Mouse (Mus musculus) megakaryocyte, embryonic 14.5 days (primary cell): ENCODE measurements around the gene Ccdc73. TPM values are rescaled to one million over a fixed set of nuclear protein-coding genes. Genes with fewer than 3 reads are reported as not detected.
"Not testable (repeated sequence)": the region's sequence is repeated elsewhere in the genome, so short reads cannot be mapped to it uniquely, and the experiment has no call there.

Experiments
- H3K27me3 ChIP-seq: replicated peaks from 2 replicates; pipeline ENCODE3; 2012; ENCODE audit warnings: inconsistent platforms
- H3K36me3 ChIP-seq: replicated peaks from 2 replicates; pipeline ENCODE3; 2012; ENCODE audit warnings: low read length, inconsistent platforms, mixed read lengths
- H3K4me1 ChIP-seq: 2 replicates; pipeline ENCODE4 v1.6.1; 2012; ENCODE audit warnings: inconsistent platforms
- H3K4me3 ChIP-seq: replicated peaks from 2 replicates; pipeline ENCODE3; 2012; ENCODE audit warnings: moderate library complexity, mild to moderate bottlenecking, inconsistent platforms
- H3K9me3 ChIP-seq: 2 replicates; pipeline ENCODE4 v1.6.1; 2012; ENCODE audit warnings: inconsistent platforms
- FLI1 ChIP-seq: IDR thresholded peaks from 2 replicates; pipeline ENCODE4 v1.6.1; 2012; ENCODE audit warnings: low read length, inconsistent platforms, mixed read lengths
- GATA1 ChIP-seq: IDR thresholded peaks from 3 replicates; pipeline ENCODE4 v1.6.1; 2012; ENCODE audit warnings: mixed read lengths, low read length, inconsistent platforms, borderline replicate concordance
- polyA plus RNA-seq: library from polyadenylated mRNA; stranded (reverse); fragments of >175 nt; gene quantifications from 2 replicates; pipeline ENCODE4 v1.2.3, GENCODE M21; 2012; ENCODE audit warnings: low replicate concordance; ENCODE audit not compliant: insufficient read depth

Ccdc73 gene
- polyA plus RNA-seq, 1 experiment: not detected

GRCm38 (mm10) chr2:104860426-104860825 is 7.2 kb upstream of the Ccdc73 start:
- Histone ChIP-seq H3K4me1 (no peaks in the 10 kb centered on the region), H3K4me3 (no peak overlapping the region), H3K9me3 (no peaks in the 10 kb centered on the region), H3K27me3 (peaks cover 2% of the 10 kb centered on the region), H3K36me3 (no peaks in the 10 kb centered on the region)
- TF ChIP-seq GATA1 (no peak), FLI1 (no peak)

DNA sequence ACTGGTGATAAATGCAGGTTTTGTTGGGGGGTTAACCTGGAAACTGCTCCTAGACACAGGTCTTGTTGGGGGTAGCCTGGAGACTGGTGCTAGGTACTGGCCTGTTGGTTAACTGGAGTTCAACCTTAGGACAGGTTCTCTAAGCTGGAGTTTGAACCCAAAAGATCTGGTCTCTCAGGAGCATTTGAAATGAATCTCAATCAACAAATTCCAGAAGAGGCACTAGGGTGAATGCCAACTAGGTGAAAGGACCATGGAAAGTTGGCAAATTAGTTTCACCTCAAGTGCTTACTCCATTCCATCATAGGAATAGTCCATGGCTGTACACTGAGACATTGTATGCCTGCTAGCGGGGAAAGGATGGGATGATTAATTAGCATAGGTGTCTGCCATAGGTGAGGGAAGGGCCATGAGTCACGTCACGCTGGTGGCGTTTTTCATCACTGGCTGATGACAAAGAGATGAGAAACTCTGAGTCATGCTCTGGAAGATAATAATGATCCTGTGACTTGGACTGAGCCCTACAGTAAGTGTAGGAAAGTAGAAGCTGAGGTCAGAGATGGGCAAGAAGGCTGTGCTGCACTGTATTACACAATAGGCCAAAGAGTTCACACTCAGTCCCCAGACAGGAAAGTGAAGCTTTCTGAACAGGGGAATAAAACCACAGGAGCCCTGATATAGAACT is 3.3 kb upstream of the Ccdc73 start:
- no peaks in the 10 kb centered on the region for H3K4me1 ChIP-seq
- no peaks in the 10 kb centered on the region for H3K27me3 ChIP-seq
- TF ChIP-seq GATA1 (no peak), FLI1 (no peak)
- no peak overlapping the region for H3K4me3 ChIP-seq
- peaks cover 6% of the 10 kb centered on the region; the same call in 1 of the 2 replicates for H3K9me3 ChIP-seq
- no peaks in the 10 kb centered on the region for H3K36me3 ChIP-seq

DNA sequence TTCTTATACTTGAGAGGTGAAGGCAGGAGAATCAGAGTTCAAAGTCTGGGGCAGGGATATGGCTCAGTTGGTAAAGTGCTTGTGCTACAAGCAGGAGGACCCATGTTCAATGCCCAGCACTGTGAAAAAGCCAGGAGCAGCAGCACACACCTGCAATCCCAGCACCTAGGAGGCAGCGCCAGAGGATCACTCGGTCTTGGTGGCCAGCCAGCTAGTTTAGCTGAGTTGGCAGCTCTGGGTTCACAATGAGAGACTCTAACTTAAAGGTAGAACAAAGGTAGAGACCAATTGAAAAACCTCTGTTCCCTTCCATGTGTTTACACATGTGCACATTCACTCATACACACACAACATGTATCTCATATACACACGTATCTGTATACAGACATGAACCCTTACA is 1.5 kb downstream of the Ccdc73 start:
- no peak for TF ChIP-seq GATA1
- TF ChIP-seq FLI1: no peak
- Histone ChIP-seq H3K9me3 (peaks cover 11% of the 10 kb centered on the region; the same call in 1 of the 2 replicates), H3K36me3 (no peaks in the 10 kb centered on the region), H3K4me1 (no peaks in the 10 kb centered on the region), H3K27me3 (no peaks in the 10 kb centered on the region), H3K4me3 (no peak overlapping the region)

GRCm38 (mm10) chr2:104878794-104879193 is 11.2 kb downstream of the Ccdc73 start:
- H3K4me1 ChIP-seq: no peaks in the 10 kb centered on the region
- TF ChIP-seq GATA1 (no peak), FLI1 (no peak)
- H3K9me3 ChIP-seq: peaks cover 3% of the 10 kb centered on the region
- H3K36me3 ChIP-seq: no peaks in the 10 kb centered on the region
- H3K4me3 ChIP-seq: no peak overlapping the region
- no peaks in the 10 kb centered on the region for H3K27me3 ChIP-seq

DNA sequence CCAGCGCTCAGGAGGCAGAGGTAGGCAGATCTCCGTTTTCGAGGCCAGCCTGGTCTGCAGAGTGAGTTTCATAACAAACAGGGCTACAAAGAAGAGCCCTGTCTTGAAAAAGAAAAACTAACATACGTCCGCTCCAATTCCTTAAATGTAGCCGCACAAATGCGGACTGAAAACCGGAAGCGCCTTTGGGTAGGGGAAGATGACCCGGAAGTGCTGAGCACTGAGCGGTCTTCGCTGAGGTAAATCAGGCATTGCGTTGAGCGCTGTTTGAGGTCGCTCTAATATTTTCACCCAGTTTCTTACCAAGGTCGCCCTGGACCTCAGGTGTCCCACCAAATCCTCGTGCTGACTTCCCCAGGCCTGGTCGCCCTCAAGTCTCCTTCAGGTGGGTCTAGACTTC is 18.5 kb downstream of the Ccdc73 start:
- H3K4me1 ChIP-seq: peaks cover 6% of the 10 kb centered on the region; the same call in 1 of the 2 replicates

DNA sequence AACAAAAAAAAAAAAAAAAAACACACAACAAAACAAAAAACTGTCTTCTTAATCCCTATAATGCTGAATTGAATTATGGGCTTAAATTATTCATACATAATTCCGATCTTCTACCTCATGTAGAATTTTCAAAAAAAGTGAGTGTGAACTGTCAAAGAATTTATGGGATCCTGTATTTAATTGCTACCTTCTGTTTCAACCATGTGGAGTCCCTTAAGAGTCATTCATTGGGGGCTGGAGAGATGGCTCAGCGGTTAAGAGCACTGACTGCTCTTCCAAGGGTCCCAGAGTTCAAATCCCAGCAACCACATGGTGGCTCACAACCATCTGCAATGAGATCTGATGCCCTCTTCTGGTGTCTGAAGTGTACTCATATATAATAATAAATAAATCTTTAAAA is 19.7 kb downstream of the Ccdc73 start:
- H3K4me3 ChIP-seq, H3K36me3 ChIP-seq, H3K9me3 ChIP-seq, H3K4me1 ChIP-seq, H3K27me3 ChIP-seq: not testable (repeated sequence)

More for the DNA sequence above, 18.5 kb downstream of the Ccdc73 start:
- H3K36me3 ChIP-seq: no peaks in the 10 kb centered on the region
- H3K27me3 ChIP-seq: peaks cover 2% of the 10 kb centered on the region
- H3K4me3 ChIP-seq: no peak overlapping the region
- TF ChIP-seq FLI1: no peak
- no peak for TF ChIP-seq GATA1
- H3K9me3 ChIP-seq: peaks cover 3% of the 10 kb centered on the region

- peaks cover 6% of the 10 kb centered on the region; the same call in 1 of the 2 replicates for H3K4me1 ChIP-seq
- H3K4me3 ChIP-seq: peak overlapping the region; percentile 83
- no peaks in the 10 kb centered on the region for H3K9me3 ChIP-seq
- TF ChIP-seq FLI1 (no peak), GATA1 (no peak)
- H3K36me3 ChIP-seq: no peaks in the 10 kb centered on the region
- H3K27me3 ChIP-seq: peaks cover 2% of the 10 kb centered on the region
Observed at GRCm38 (mm10) chr2:104887882-104888566, 20.4 kb downstream of the Ccdc73 start.

GRCm38 (mm10) chr2:104899975-104900374 is 32.4 kb downstream of the Ccdc73 start:
- Histone ChIP-seq H3K36me3 (no peaks in the 10 kb centered on the region), H3K4me1 (no peaks in the 10 kb centered on the region), H3K27me3 (no peaks in the 10 kb centered on the region), H3K4me3 (no peak overlapping the region), H3K9me3 (peaks cover 4% of the 10 kb centered on the region; the same call in 1 of the 2 replicates)
- TF ChIP-seq FLI1 (no peak), GATA1 (no peak)

GRCm38 (mm10) chr2:104915709-104916108 is 48.1 kb downstream of the Ccdc73 start:
- no peak overlapping the region for H3K4me3 ChIP-seq
- H3K36me3 ChIP-seq: no peaks in the 10 kb centered on the region
- H3K4me1 ChIP-seq: peaks cover 7% of the 10 kb centered on the region; the same call in 1 of the 2 replicates
- TF ChIP-seq FLI1: no peak
- no peak for TF ChIP-seq GATA1
- no peaks in the 10 kb centered on the region for H3K27me3 ChIP-seq
- H3K9me3 ChIP-seq: no peaks in the 10 kb centered on the region

- no peaks in the 10 kb centered on the region for H3K4me1 ChIP-seq
- no peaks in the 10 kb centered on the region for H3K9me3 ChIP-seq
- H3K27me3 ChIP-seq: no peaks in the 10 kb centered on the region
- TF ChIP-seq GATA1: no peak
- no peak for TF ChIP-seq FLI1
- H3K36me3 ChIP-seq: no peaks in the 10 kb centered on the region
- H3K4me3 ChIP-seq: no peak overlapping the region
Observed at GRCm38 (mm10) chr2:104964492-104964891, 96.9 kb downstream of the Ccdc73 start.
